Mouse (Mus musculus) forebrain, embryonic 16.5 days (tissue): ENCODE measurements at regions not wholly inside any gene's neighbourhood (a gene's known extent, or its start where the extent isn't known, plus 50 kb on each side); places are given as distances from the start of the nearest gene placed in this dataset.
A peak's percentile ranks its signal among the peaks of the same experiment; 100 is the strongest.

ENCODE experiments used
- ATAC-seq: fragments of 200-750 bp; cut with Nextera tagmentation; 2 replicates; pipeline ENCODE4 v1.8.0; 2017; ENCODE audit warnings: mild to moderate bottlenecking, moderate library complexity
- H3K27ac ChIP-seq: fragments of 300-500 bp; sonication (generic); 2 replicates; pipeline ENCODE4 v1.5.1; 2014; ENCODE audit warnings: low read length, control low read depth
- H3K27me3 ChIP-seq: fragments of 300-500 bp; sonication (generic); replicated peaks from 2 replicates; pipeline ENCODE4 v1.6.1; 2014; ENCODE audit warnings: low read length; ENCODE audit not compliant: control insufficient read depth, insufficient read depth
- H3K36me3 ChIP-seq: fragments of 300-500 bp; sonication (generic); 2 replicates; pipeline ENCODE4 v1.6.1; 2014; ENCODE audit not compliant: control insufficient read depth, insufficient read depth
- H3K4me1 ChIP-seq: fragments of 300-500 bp; sonication (generic); replicated peaks from 2 replicates; pipeline ENCODE4 v1.6.1; 2014; ENCODE audit warnings: low read length; ENCODE audit not compliant: control insufficient read depth, insufficient read depth
- H3K4me2 ChIP-seq: fragments of 300-500 bp; sonication (generic); 2 replicates; pipeline ENCODE4 v1.6.1; 2014; ENCODE audit warnings: mild to moderate bottlenecking, low read length, control low read depth
- H3K4me3 ChIP-seq: fragments of 300-500 bp; sonication (generic); replicated peaks from 2 replicates; pipeline ENCODE4 v1.5.1; 2014; ENCODE audit warnings: mild to moderate bottlenecking, low read length, control low read depth
- H3K9ac ChIP-seq: fragments of 300-500 bp; sonication (generic); replicated peaks from 2 replicates; pipeline ENCODE4 v1.6.1; 2014; ENCODE audit warnings: low read depth, low read length, control low read depth
- H3K9me3 ChIP-seq: fragments of 300-500 bp; sonication (generic); 2 replicates; pipeline ENCODE4 v1.6.1; 2016; ENCODE audit warnings: low read length; ENCODE audit not compliant: control insufficient read depth
- WGBS: fragments of 180-500 bp; shearing (Covaris S2); extraction: QIAGEN DNeasy Blood & Tissue Kit; methylation state at CpG from one replicate; pipeline ENCODE4 v1.1.7; 2014; 5-methylcytosine and 5-hydroxymethylcytosine counted together

- no peak overlapping the region for H3K4me2 ChIP-seq
- H3K36me3 ChIP-seq = no peaks in the 10 kb centered on the region
- ATAC-seq = no peak
- no peak overlapping the region for H3K9ac ChIP-seq
- no peaks in the 10 kb centered on the region for H3K9me3 ChIP-seq
- no peak overlapping the region for H3K27ac ChIP-seq
- no peaks in the 10 kb centered on the region for H3K4me1 ChIP-seq
- no peaks in the 10 kb centered on the region for H3K27me3 ChIP-seq
- H3K4me3 ChIP-seq = no peak overlapping the region
- WGBS = 89% methylated on average over 4 of the region's 4 CpGs
These were observed 706.2 kb upstream of the Cited2 start for GRCm38 (mm10) chr10:17016854-17017253.

- WGBS = 49% methylated on average over 5 of the region's 5 CpGs
These were observed 700.5 kb upstream of the Cited2 start for GRCm38 (mm10) chr10:17022216-17023158.

GRCm38 (mm10) chr10:17023571-17024293 is 699.3 kb upstream of the Cited2 start:
- 21% methylated on average over 13 of the region's 13 CpGs for WGBS
- Histone ChIP-seq H3K36me3 (no peaks in the 10 kb centered on the region), H3K27ac (no peak overlapping the region), H3K9me3 (no peaks in the 10 kb centered on the region), H3K9ac (no peak overlapping the region), H3K4me3 (no peak overlapping the region), H3K27me3 (no peaks in the 10 kb centered on the region), H3K4me2 (0 out of 2 replicates have a peak overlapping the region, but pooled peaks have one; percentile 11), H3K4me1 (peaks cover 5% of the 10 kb centered on the region)
- peak; percentile 69 for ATAC-seq

More at GRCm38 (mm10) chr10:17022216-17023158, 700.5 kb upstream of the Cited2 start:
- Histone ChIP-seq H3K4me3 (no peak overlapping the region), H3K4me1 (peaks cover 5% of the 10 kb centered on the region), H3K9ac (no peak overlapping the region), H3K27ac (peak overlapping the region; percentile 62), H3K36me3 (no peaks in the 10 kb centered on the region), H3K9me3 (no peaks in the 10 kb centered on the region), H3K27me3 (no peaks in the 10 kb centered on the region), H3K4me2 (no peak overlapping the region)
- peak; percentile 52 for ATAC-seq

DNA sequence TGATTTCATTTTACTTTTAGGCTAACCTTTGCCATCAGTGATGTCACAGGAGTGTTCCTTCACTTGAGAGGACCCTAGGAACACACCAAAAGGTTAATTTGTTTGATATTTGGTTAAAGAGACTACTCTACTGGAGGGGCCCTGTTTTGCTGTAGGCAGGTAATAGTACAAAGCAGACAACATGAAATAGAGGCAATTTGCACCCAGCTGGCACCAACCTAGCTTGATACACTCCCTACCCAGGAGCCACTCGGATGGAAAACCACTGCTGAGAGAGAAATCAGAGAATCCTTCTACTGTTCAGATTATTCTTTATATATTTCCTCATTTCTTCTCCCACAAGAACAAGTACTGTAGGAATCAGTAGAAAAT is 698.7 kb upstream of the Cited2 start:
- no peaks in the 10 kb centered on the region for H3K36me3 ChIP-seq
- no peak overlapping the region for H3K27ac ChIP-seq
- H3K4me3 ChIP-seq = no peak overlapping the region
- H3K4me1 ChIP-seq = peaks cover 5% of the 10 kb centered on the region
- H3K9ac ChIP-seq = no peak overlapping the region
- no peak overlapping the region for H3K4me2 ChIP-seq
- ATAC-seq = peak; percentile 54
- H3K9me3 ChIP-seq = no peaks in the 10 kb centered on the region
- no peaks in the 10 kb centered on the region for H3K27me3 ChIP-seq
- WGBS = 33% methylated on average over 1 of the region's 1 CpGs

DNA sequence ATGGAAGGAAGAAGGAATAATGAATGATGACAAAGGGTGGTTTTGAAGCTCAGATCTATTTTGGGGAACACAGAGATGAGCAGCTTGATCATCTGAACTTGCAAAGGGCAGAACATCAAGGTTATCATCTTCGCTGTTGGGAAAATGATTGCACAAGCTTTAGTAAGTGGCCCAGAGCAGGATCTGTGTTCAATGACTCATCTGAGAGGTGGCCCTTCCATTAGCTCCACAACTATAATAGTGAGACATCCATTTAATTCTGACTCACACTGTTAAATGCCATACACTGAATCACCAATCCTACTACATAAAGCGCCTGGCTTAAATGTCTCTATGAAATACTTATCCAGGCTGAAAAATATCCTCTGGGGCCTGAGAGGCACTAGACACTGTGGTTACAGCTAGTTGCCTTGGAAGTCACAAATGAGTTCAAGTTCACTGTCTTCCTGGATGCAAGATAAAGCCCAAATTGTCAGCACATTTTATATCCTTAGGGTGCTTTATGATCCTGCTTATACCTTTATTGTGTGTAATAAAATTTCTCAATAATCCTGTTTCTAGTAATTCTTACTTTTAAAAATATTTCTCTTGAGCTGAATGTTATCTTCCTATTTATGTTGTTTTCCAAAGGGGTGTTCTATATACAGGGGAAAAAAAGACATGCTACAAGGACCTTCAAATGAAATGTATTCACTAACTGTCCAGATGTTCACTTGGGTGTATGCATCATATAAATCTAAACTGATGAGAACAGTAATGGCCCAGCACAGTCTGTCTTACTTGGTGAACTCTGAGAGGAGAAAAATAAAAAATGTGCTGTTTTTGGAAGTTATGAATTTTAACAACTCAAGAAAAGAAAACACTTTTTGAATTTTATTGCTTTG is 687.9 kb upstream of the Cited2 start:
- no peak for ATAC-seq
- H3K27ac ChIP-seq = no peak overlapping the region
- WGBS = 88% methylated on average over 2 of the region's 2 CpGs
- H3K9ac ChIP-seq = no peak overlapping the region
- H3K27me3 ChIP-seq = no peaks in the 10 kb centered on the region
- no peaks in the 10 kb centered on the region for H3K4me1 ChIP-seq
- no peaks in the 10 kb centered on the region for H3K9me3 ChIP-seq
- no peak overlapping the region for H3K4me2 ChIP-seq
- H3K36me3 ChIP-seq = no peaks in the 10 kb centered on the region
- H3K4me3 ChIP-seq = no peak overlapping the region

- Histone ChIP-seq H3K4me2 (no peak overlapping the region), H3K4me1 (no peaks in the 10 kb centered on the region), H3K4me3 (no peak overlapping the region), H3K27ac (no peak overlapping the region), H3K9me3 (no peaks in the 10 kb centered on the region), H3K9ac (no peak overlapping the region), H3K27me3 (no peaks in the 10 kb centered on the region), H3K36me3 (no peaks in the 10 kb centered on the region)
- WGBS = 67% methylated on average over 11 of the region's 11 CpGs
- no peak for ATAC-seq
These were observed 684.6 kb upstream of the Cited2 start for GRCm38 (mm10) chr10:17038259-17039043.

DNA sequence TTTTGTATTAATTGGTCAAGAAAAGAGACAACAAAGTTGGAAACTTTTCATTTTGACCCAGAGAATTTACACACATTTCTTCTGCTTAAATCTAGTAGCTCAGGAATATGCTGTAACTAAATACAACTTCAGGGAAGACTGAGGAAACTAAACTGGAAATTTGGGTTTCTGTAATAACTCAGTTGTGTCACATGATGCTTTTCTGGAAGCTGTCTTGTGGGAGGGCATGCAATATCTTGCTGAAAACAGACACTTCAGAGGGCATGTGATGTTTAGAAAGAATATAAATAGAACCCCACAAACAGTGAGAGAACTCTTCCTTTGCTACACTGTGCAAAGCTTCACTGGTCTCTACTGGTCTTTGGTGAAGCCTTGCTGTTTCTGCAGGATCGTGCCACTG is 680.9 kb upstream of the Cited2 start:
- H3K4me3 ChIP-seq = no peak overlapping the region
- H3K36me3 ChIP-seq = no peaks in the 10 kb centered on the region
- no peaks in the 10 kb centered on the region for H3K9me3 ChIP-seq
- H3K27ac ChIP-seq = no peak overlapping the region
- no peaks in the 10 kb centered on the region for H3K27me3 ChIP-seq
- no peak overlapping the region for H3K4me2 ChIP-seq
- 90% methylated on average over 1 of the region's 1 CpGs for WGBS
- no peak for ATAC-seq
- no peak overlapping the region for H3K9ac ChIP-seq
- no peaks in the 10 kb centered on the region for H3K4me1 ChIP-seq

GRCm38 (mm10) chr10:17042973-17043372 is 680.0 kb upstream of the Cited2 start:
- Histone ChIP-seq H3K4me3 (no peak overlapping the region), H3K36me3 (no peaks in the 10 kb centered on the region), H3K27me3 (no peaks in the 10 kb centered on the region), H3K9me3 (no peaks in the 10 kb centered on the region), H3K4me2 (no peak overlapping the region), H3K9ac (no peak overlapping the region), H3K27ac (no peak overlapping the region), H3K4me1 (no peaks in the 10 kb centered on the region)
- ATAC-seq = no peak
- 95% methylated on average over 3 of the region's 3 CpGs for WGBS
